22 mouse cellular contexts compared by ENCODE assay signal in the genomic region with DNA sequence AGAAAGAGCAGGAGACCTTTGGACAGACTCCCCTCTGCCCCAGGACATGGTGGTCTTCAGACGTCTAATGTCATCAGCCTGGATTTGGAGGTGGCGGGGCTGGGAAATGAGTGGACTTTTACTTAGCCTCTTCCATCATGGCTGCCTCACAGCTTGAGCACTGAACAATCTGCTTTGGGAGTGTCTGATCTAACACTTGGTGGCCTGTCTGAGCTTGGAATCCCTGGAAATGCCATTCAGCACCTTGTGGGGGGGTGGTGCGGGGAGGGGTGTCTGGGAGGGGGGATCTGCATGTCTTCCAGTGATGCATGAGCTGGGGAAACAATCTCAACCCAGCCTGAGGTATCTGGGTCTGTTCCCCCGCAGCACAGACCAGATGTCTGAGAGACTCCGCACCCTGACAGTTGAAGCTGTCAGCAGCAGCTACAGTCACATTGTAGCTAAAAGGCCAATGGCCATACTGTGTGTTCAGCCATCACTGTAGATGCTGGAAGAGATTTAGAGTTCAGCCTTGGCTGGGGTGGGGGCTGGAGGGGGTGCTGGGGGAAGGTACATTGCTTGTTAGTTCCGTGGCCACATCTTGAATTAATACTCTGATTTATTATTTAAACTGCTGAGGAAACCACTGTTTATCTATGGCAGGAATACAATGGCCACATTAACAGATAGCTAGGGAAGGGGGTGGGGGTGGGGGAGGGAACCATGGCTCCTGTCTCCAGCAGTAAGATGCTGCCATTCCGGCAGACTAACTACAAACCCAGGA. TPM values are rescaled to one million over a fixed set of nuclear protein-coding genes. Genes with fewer than 3 reads are reported as not detected.
DNase-seq lines count a peak whose midpoint lies in the region; ATAC-seq and TF ChIP-seq lines count a peak whose summit lies in the region.
"Had no signal": no experiment of that assay in that cellular context is flagged by ENCODE, and none has a peak within 500 bp of the region (broad histone marks: within the 10 kb centered on the region; RNA-seq: fewer than 3 reads in every experiment).

No protein-coding gene starts in this region.

- H3K36me3 ChIP-seq in forebrain, embryonic 10.5 days (replicated peaks), result no peaks in the 10 kb centered on the region
- no peaks in the 10 kb centered on the region for H3K36me3 ChIP-seq in forebrain, postnatal 0 days (ENCODE audit: insufficient read depth)
- no peaks in the 10 kb centered on the region for H3K36me3 ChIP-seq in lung, postnatal 0 days (ENCODE audit: insufficient read depth, low read length)
- H3K36me3 ChIP-seq in embryonic facial prominence, embryonic 11.5 days (replicated peaks; ENCODE audit: control insufficient read depth, insufficient read depth, low read depth, low read length), result no peaks in the 10 kb centered on the region
- H3K36me3 ChIP-seq in limb, embryonic 12.5 days, result no peaks in the 10 kb centered on the region
- H3K36me3 ChIP-seq: intestine, embryonic 15.5 days; liver, embryonic 13.5 days had no signal

- H3K27ac ChIP-seq in forebrain, embryonic 10.5 days, result peak overlapping the region; percentile 78
- no peak overlapping the region for H3K27ac ChIP-seq in forebrain, postnatal 0 days (ENCODE audit: low read depth, low read length)
- H3K27ac ChIP-seq in lung, postnatal 0 days (ENCODE audit: low read length), result no peak overlapping the region
- peak overlapping the region; percentile 42 for H3K27ac ChIP-seq in embryonic facial prominence, embryonic 11.5 days (replicated peaks; ENCODE audit: low read depth, low read length)
- H3K27ac ChIP-seq in limb, embryonic 12.5 days, result peak overlapping the region; percentile 62
- H3K27ac ChIP-seq: gastrocnemius, adult 2 months; intestine, embryonic 15.5 days; kidney, postnatal 0 days; layer of hippocampus, adult 2 months; liver, embryonic 13.5 days had no signal

- peaks cover 5% of the 10 kb centered on the region; the same call in 1 of the 2 replicates for H3K27me3 ChIP-seq in forebrain, embryonic 10.5 days (ENCODE audit: poor library complexity, severe bottlenecking)
- no peaks in the 10 kb centered on the region for H3K27me3 ChIP-seq in forebrain, postnatal 0 days (ENCODE audit: insufficient read depth, low read length)
- no peaks in the 10 kb centered on the region for H3K27me3 ChIP-seq in lung, postnatal 0 days (replicated peaks; ENCODE audit: insufficient read depth, low read length)
- H3K27me3 ChIP-seq in embryonic facial prominence, embryonic 11.5 days (ENCODE audit: control insufficient read depth, insufficient read depth, low read length), result no peaks in the 10 kb centered on the region
- H3K27me3 ChIP-seq in limb, embryonic 12.5 days, result no peaks in the 10 kb centered on the region
- H3K27me3 ChIP-seq: intestine, embryonic 15.5 days; liver, embryonic 13.5 days had no signal

- no peak overlapping the region for H3K4me3 ChIP-seq in forebrain, embryonic 10.5 days
- H3K4me3 ChIP-seq in forebrain, postnatal 0 days (ENCODE audit: low read depth, low read length), result no peak overlapping the region
- no peak overlapping the region for H3K4me3 ChIP-seq in lung, postnatal 0 days (ENCODE audit: low read depth, low read length)
- H3K4me3 ChIP-seq in embryonic facial prominence, embryonic 11.5 days (ENCODE audit: low read depth, low read length), result no peak overlapping the region
- H3K4me3 ChIP-seq in limb, embryonic 12.5 days (replicated peaks), result no peak overlapping the region
- H3K4me3 ChIP-seq: gastrocnemius, adult 2 months; intestine, embryonic 15.5 days; layer of hippocampus, adult 2 months; liver, embryonic 13.5 days had no signal

- H3K9ac ChIP-seq in forebrain, postnatal 0 days, result no peak overlapping the region
- no peak overlapping the region for H3K9ac ChIP-seq in lung, postnatal 0 days (replicated peaks; ENCODE audit: low read depth)
- no peak overlapping the region for H3K9ac ChIP-seq in embryonic facial prominence, embryonic 11.5 days (replicated peaks; ENCODE audit: low read length)
- H3K9ac ChIP-seq in limb, embryonic 12.5 days (replicated peaks), result no peak overlapping the region
- H3K9ac ChIP-seq: intestine, embryonic 15.5 days; liver, embryonic 13.5 days had no signal

- DNase-seq in forebrain, embryonic 10.5 days (ENCODE audit: extremely low spot score, low spot score), result no peak
- no peak for DNase-seq in forebrain, postnatal 0 days
- DNase-seq in lung, postnatal 0 days (ENCODE audit: low spot score), result no peak
- DNase-seq in lung, postnatal 36 days, result no peak
- peak; percentile 54 for DNase-seq in embryonic facial prominence, embryonic 11.5 days (ENCODE audit: low spot score)
- no peak for DNase-seq in adrenal gland, postnatal 10 days
- no peak for DNase-seq in thymus, postnatal 36 days
- DNase-seq: adrenal gland, adult 2 months; cerebellum, postnatal 25 days; gastrocnemius, adult 2 months; heart, postnatal 4 days; left cerebral cortex, postnatal 4 days; liver, embryonic 13.5 days; lung, postnatal 14 days had no signal

- H3K4me1 ChIP-seq in forebrain, embryonic 10.5 days, result peaks cover 43% of the 10 kb centered on the region
- no peaks in the 10 kb centered on the region for H3K4me1 ChIP-seq in forebrain, postnatal 0 days (ENCODE audit: insufficient read depth)
- H3K4me1 ChIP-seq in lung, postnatal 0 days (ENCODE audit: insufficient read depth, low read depth, low read length), result peaks cover 5% of the 10 kb centered on the region; the same call in 1 of the 2 replicates
- H3K4me1 ChIP-seq in embryonic facial prominence, embryonic 11.5 days (ENCODE audit: control insufficient read depth, insufficient read depth, low read length), result peaks cover 9% of the 10 kb centered on the region
- peaks cover 51% of the 10 kb centered on the region for H3K4me1 ChIP-seq in limb, embryonic 12.5 days (replicated peaks)
- H3K4me1 ChIP-seq: liver, embryonic 13.5 days had no signal

- ATAC-seq in forebrain, postnatal 0 days, result no peak
- ATAC-seq in lung, postnatal 0 days, result peak; percentile 25
- no peak; the same call in 1 of the 2 replicates for ATAC-seq in embryonic facial prominence, embryonic 11.5 days (replicated peaks; ENCODE audit: insufficient number of reproducible peaks, low FRiP score, low TSS enrichment, low read depth)
- no peak for ATAC-seq in limb, embryonic 12.5 days (ENCODE audit: insufficient number of reproducible peaks, insufficient read depth, low FRiP score, low TSS enrichment, low read depth)
- ATAC-seq: CD4-positive, CD25-positive, alpha-beta regulatory T cell, adult 4 months; intestine, embryonic 15.5 days had no signal

- no peak for TF ChIP-seq CTCF in forebrain, postnatal 0 days (IDR thresholded peaks at IDR 0.05; ENCODE audit: low read depth)
- TF ChIP-seq CTCF in lung, postnatal 0 days (IDR thresholded peaks at IDR 0.05), result no peak

- no peak for TF ChIP-seq EP300 in lung, postnatal 0 days (IDR thresholded peaks at IDR 0.05)

- whole genome bisulfite sequencing in forebrain, embryonic 10.5 days, result 63% methylated on average over 7 of the region's 7 CpGs
- WGBS in forebrain, postnatal 0 days, result 75% methylated on average over 7 of the region's 7 CpGs
- WGBS in lung, postnatal 0 days, result 38% methylated on average over 7 of the region's 7 CpGs
- WGBS in embryonic facial prominence, embryonic 11.5 days, result 32% methylated on average over 7 of the region's 7 CpGs
- WGBS in limb, embryonic 12.5 days, result 21% methylated on average over 7 of the region's 7 CpGs

- no peak overlapping the region for H3K4me2 ChIP-seq in forebrain, postnatal 0 days (ENCODE audit: low read depth)
- no peak overlapping the region for H3K4me2 ChIP-seq in lung, postnatal 0 days (replicated peaks; ENCODE audit: low read depth, low read length)
- H3K4me2 ChIP-seq in embryonic facial prominence, embryonic 11.5 days (ENCODE audit: low read depth, low read length), result peak overlapping the region; percentile 2
- H3K4me2 ChIP-seq in limb, embryonic 12.5 days, result no peak overlapping the region
- H3K4me2 ChIP-seq: intestine, embryonic 15.5 days; liver, embryonic 13.5 days had no signal

- H3K9me3 ChIP-seq in forebrain, embryonic 10.5 days, result no peaks in the 10 kb centered on the region
- no peaks in the 10 kb centered on the region for H3K9me3 ChIP-seq in forebrain, postnatal 0 days (ENCODE audit: low read length)
- no peaks in the 10 kb centered on the region for H3K9me3 ChIP-seq in lung, postnatal 0 days (ENCODE audit: low read length)
- no peaks in the 10 kb centered on the region for H3K9me3 ChIP-seq in embryonic facial prominence, embryonic 11.5 days (replicated peaks; ENCODE audit: control insufficient read depth, low read length)
- H3K9me3 ChIP-seq in limb, embryonic 12.5 days, result no peaks in the 10 kb centered on the region
- H3K9me3 ChIP-seq: intestine, embryonic 15.5 days; liver, embryonic 13.5 days had no signal

RNA-seq across cellular contexts. Expression of gene H2afy2, which starts 39.2 kb away (rescaled TPM):
- 327 and 330 TPM in 2 replicates for polyA plus RNA-seq in forebrain, embryonic 10.5 days (2016; fragmentation: Nextera tagmentation; extraction: Ambion mirVana)
- 129 and 143 TPM in 2 replicates for total RNA-seq in forebrain, postnatal 0 days (2014; rRNA removed)
- 175 and 191 TPM in 2 replicates for polyA plus RNA-seq in forebrain, postnatal 0 days (2015; fragmentation: Nextera tagmentation; extraction: Ambion mirVana)
- polyA plus RNA-seq in lung, postnatal 0 days (2015; fragmentation: Nextera tagmentation; extraction: Ambion mirVana), result 23.9 and 26.6 TPM in 2 replicates
- polyA plus RNA-seq in embryonic facial prominence, embryonic 11.5 days (2014; fragmentation: Nextera tagmentation; extraction: Ambion mirVana), result 319 and 335 TPM in 2 replicates
- 320 and 331 TPM in 2 replicates for polyA plus RNA-seq in limb, embryonic 12.5 days (2016; fragmentation: Nextera tagmentation; extraction: Ambion mirVana)
- total RNA-seq in adrenal gland, postnatal 10 days (2021), result 10 to 100 TPM; 13.4 to 16.9 TPM
- total RNA-seq: megakaryocyte-erythroid progenitor cell, adult 5-6 weeks; MEL; neutrophil, adult 5-6 weeks had no signal
- polyA plus RNA-seq: CD4-positive, CD25-positive, alpha-beta regulatory T cell, adult 4 months had no signal

Comparison
In these comparisons a context has a peak if more than half of its experiments do, and no peak if none do; other contexts are left out.
1. H3K27ac ChIP-seq: peak in forebrain, embryonic 10.5 days (single experiment), embryonic facial prominence, embryonic 11.5 days (single experiment) and limb, embryonic 12.5 days (single experiment); none in forebrain, postnatal 0 days (single experiment) and lung, postnatal 0 days (single experiment).